Mouse (Mus musculus) MEL (cell line): Measurements from ENCODE around the gene Ror2. TPM values are rescaled to one million over a fixed set of nuclear protein-coding genes. Genes with fewer than 3 reads are reported as not detected.

ENCODE experiments used
- DNase-seq: peaks from one replicate; pipeline ENCODE4 v3.0.0; 2011; ENCODE audit warnings: low read depth, low spot score
- H3K27ac ChIP-seq: 2 replicates; pipeline ENCODE4 v1.5.1; 2012; ENCODE audit warnings: low read depth, mild to moderate bottlenecking, control low read depth, low read length, moderate library complexity; ENCODE audit not compliant: control insufficient read depth
- H3K27me3 ChIP-seq, 2 experiments: fragments of 150-350 bp in 1 of 2; sonication (generic) in 1 of 2; 2 replicates each; pipeline ENCODE4 v1.6.1; 2012; ENCODE audit warnings: low read length in 2 of 2, mild to moderate bottlenecking in 2 of 2, improper control_type of control experiment in 1 of 2, moderate library complexity in 1 of 2; ENCODE audit not compliant: insufficient read depth in 2 of 2, control insufficient read depth in 1 of 2
- H3K36me3 ChIP-seq, 2 experiments: 2 replicates each; pipeline ENCODE4 v1.6.1; 2012 to 2014; ENCODE audit warnings: low read length in 2 of 2, improper control_type of control experiment in 1 of 2, inconsistent platforms in 1 of 2, mild to moderate bottlenecking in 1 of 2; ENCODE audit not compliant: insufficient read depth in 2 of 2, control insufficient read depth in 1 of 2
- H3K4me1 ChIP-seq, 2 experiments: fragments of 150-350 bp in 1 of 2; sonication (generic) in 1 of 2; 2 replicates each; pipeline ENCODE4 v1.6.1; 2012; ENCODE audit warnings: low read length in 2 of 2, improper control_type of control experiment in 1 of 2, mild to moderate bottlenecking in 1 of 2; ENCODE audit not compliant: insufficient read depth in 2 of 2, control insufficient read depth in 1 of 2
- H3K4me3 ChIP-seq, 2 experiments: fragments of 150-350 bp in 1 of 2; sonication (generic) in 1 of 2; 2 replicates each; pipeline ENCODE4 v1.5.1; 2012; ENCODE audit warnings: low read depth in 2 of 2, low read length in 2 of 2, mild to moderate bottlenecking in 2 of 2, moderate library complexity in 2 of 2, control low read depth in 1 of 2, improper control_type of control experiment in 1 of 2; ENCODE audit not compliant: control insufficient read depth in 1 of 2, insufficient read depth in 1 of 2
- H3K79me2 ChIP-seq: 2 replicates; pipeline ENCODE4 v1.6.1; 2012; ENCODE audit warnings: mild to moderate bottlenecking, low read length, moderate library complexity; ENCODE audit not compliant: control insufficient read depth, poor library complexity, insufficient read depth
- H3K9ac ChIP-seq: 2 replicates; pipeline ENCODE4 v1.6.1; 2012; ENCODE audit warnings: low read depth, mild to moderate bottlenecking, control low read depth, low read length, moderate library complexity; ENCODE audit not compliant: control insufficient read depth, poor library complexity, severe bottlenecking
- H3K9me3 ChIP-seq: fragments of 150-350 bp; sonication (generic); replicated peaks from 2 replicates; pipeline ENCODE4 v1.6.1; 2012; ENCODE audit warnings: mild to moderate bottlenecking, low read length, improper control_type of control experiment, moderate library complexity; ENCODE audit not compliant: insufficient read depth
- CTCF ChIP-seq, 3 experiments: IDR thresholded peaks in 2 of 3; conservative IDR thresholded peaks in 1 of 3; 2 replicates each; pipeline ENCODE4 v1.5.1; 2011 to 2012; ENCODE audit warnings: low read length in 3 of 3, low read depth in 2 of 3, mild to moderate bottlenecking in 2 of 3, improper control_type of control experiment in 1 of 3, inconsistent platforms in 1 of 3, mixed read lengths in 1 of 3, moderate library complexity in 1 of 3; ENCODE audit not compliant: control insufficient read depth in 1 of 3, insufficient read depth in 1 of 3, poor library complexity in 1 of 3, severe bottlenecking in 1 of 3
- E2F4 ChIP-seq: IDR thresholded peaks from 2 replicates; pipeline ENCODE4 v1.6.1; 2011; ENCODE audit warnings: low read depth, low read length, improper control_type of control experiment, borderline replicate concordance
- EP300 ChIP-seq, 2 experiments: IDR thresholded peaks; 2 replicates each; pipeline ENCODE4 v1.6.1; 2011; ENCODE audit warnings: improper control_type of control experiment in 2 of 2, low read length in 2 of 2, low read depth in 1 of 2, mild to moderate bottlenecking in 1 of 2
- ETS1 ChIP-seq: IDR thresholded peaks from 2 replicates; pipeline ENCODE4 v1.6.1; 2012; ENCODE audit warnings: low read depth, mild to moderate bottlenecking, inconsistent platforms, low read length, improper control_type of control experiment, moderate library complexity
- GABPA ChIP-seq: IDR thresholded peaks from 2 replicates; pipeline ENCODE4 v1.6.1; 2012; ENCODE audit warnings: low read depth, mild to moderate bottlenecking, inconsistent platforms, low read length, improper control_type of control experiment, moderate library complexity
- HCFC1 ChIP-seq: IDR thresholded peaks from 2 replicates; pipeline ENCODE4 v1.6.1; 2012; ENCODE audit warnings: low read depth, mild to moderate bottlenecking, inconsistent platforms, low read length, improper control_type of control experiment, moderate library complexity
- JUND ChIP-seq: IDR thresholded peaks from 2 replicates; pipeline ENCODE4 v1.6.1; 2011; ENCODE audit warnings: low read depth, mild to moderate bottlenecking, improper control_type of control experiment, low read length
- KAT2A ChIP-seq: conservative IDR thresholded peaks from 2 replicates; pipeline ENCODE4 v1.6.1; 2012; ENCODE audit warnings: low read depth, low read length, improper control_type of control experiment, inconsistent platforms
- MAFK ChIP-seq: IDR thresholded peaks from 2 replicates; pipeline ENCODE4 v1.6.1; 2011; ENCODE audit warnings: low read depth, mild to moderate bottlenecking, low read length, improper control_type of control experiment, borderline replicate concordance
- MXI1 ChIP-seq: IDR thresholded peaks from 2 replicates; pipeline ENCODE4 v1.6.1; 2011; ENCODE audit warnings: mild to moderate bottlenecking, low read depth, low read length, improper control_type of control experiment
- MYB ChIP-seq: IDR thresholded peaks from 2 replicates; pipeline ENCODE4 v1.6.1; 2011; ENCODE audit warnings: mild to moderate bottlenecking, low read depth, low read length, improper control_type of control experiment
- MYC ChIP-seq: IDR thresholded peaks from 2 replicates; pipeline ENCODE4 v1.6.1; 2011; ENCODE audit warnings: low read depth, mild to moderate bottlenecking, low read length, improper control_type of control experiment, moderate library complexity
- NELFE ChIP-seq: IDR thresholded peaks from 2 replicates; pipeline ENCODE4 v1.6.1; 2011; ENCODE audit warnings: low read depth, low read length, improper control_type of control experiment
- NRF1 ChIP-seq: IDR thresholded peaks from 2 replicates; pipeline ENCODE4 v1.6.1; 2014; ENCODE audit warnings: low read depth, mild to moderate bottlenecking, inconsistent platforms, low read length, improper control_type of control experiment, moderate library complexity; ENCODE audit not compliant: poor library complexity, insufficient read depth, severe bottlenecking
- POLR2AphosphoS5 ChIP-seq: IDR thresholded peaks from 2 replicates; pipeline ENCODE4 v1.6.1; 2012; ENCODE audit warnings: low read depth, borderline replicate concordance, mild to moderate bottlenecking, inconsistent platforms, low read length, moderate library complexity, mixed read lengths
- SIN3A ChIP-seq: IDR thresholded peaks from 2 replicates; pipeline ENCODE4 v1.6.1; 2012; ENCODE audit warnings: low read length, improper control_type of control experiment, inconsistent platforms
- SMC3 ChIP-seq: IDR thresholded peaks from 2 replicates; pipeline ENCODE4 v1.6.1; 2011; ENCODE audit warnings: low read depth, low read length, improper control_type of control experiment
- TAL1 ChIP-seq: IDR thresholded peaks from 2 replicates; pipeline ENCODE4 v1.6.1; 2012; ENCODE audit warnings: mild to moderate bottlenecking, inconsistent platforms, low read length, moderate library complexity, mixed read lengths
- TCF12 ChIP-seq: IDR thresholded peaks from 2 replicates; pipeline ENCODE4 v1.6.1; 2014; ENCODE audit warnings: low read depth, mild to moderate bottlenecking, inconsistent platforms, low read length, improper control_type of control experiment, moderate library complexity
- UBTF ChIP-seq: IDR thresholded peaks from 2 replicates; pipeline ENCODE4 v1.6.1; 2012; ENCODE audit warnings: low read depth, mild to moderate bottlenecking, inconsistent platforms, low read length, improper control_type of control experiment, moderate library complexity, borderline replicate concordance; ENCODE audit not compliant: insufficient read depth
- USF1 ChIP-seq: IDR thresholded peaks from 2 replicates; pipeline ENCODE4 v1.6.1; 2014; ENCODE audit warnings: low read depth, mild to moderate bottlenecking, inconsistent platforms, low read length, improper control_type of control experiment, moderate library complexity
- USF2 ChIP-seq, 2 experiments: IDR thresholded peaks; 2 replicates each; pipeline ENCODE4 v1.6.1; 2011 to 2012; ENCODE audit warnings: improper control_type of control experiment in 2 of 2, low read length in 2 of 2, borderline replicate concordance in 1 of 2, inconsistent platforms in 1 of 2, low read depth in 1 of 2, mild to moderate bottlenecking in 1 of 2; ENCODE audit not compliant: insufficient read depth in 1 of 2
- ZMIZ1 ChIP-seq: IDR thresholded peaks from 2 replicates; pipeline ENCODE4 v1.6.1; 2012; ENCODE audit warnings: low read depth, mild to moderate bottlenecking, inconsistent platforms, low read length, improper control_type of control experiment, moderate library complexity
- ZNF384 ChIP-seq: IDR thresholded peaks from 2 replicates; pipeline ENCODE4 v1.6.1; 2012; ENCODE audit warnings: low read depth, mild to moderate bottlenecking, inconsistent platforms, low read length, improper control_type of control experiment
- polyA plus RNA-seq, 2 experiments: library from polyadenylated mRNA; stranded (reverse) in 1 of 2; unstranded in 1 of 2; fragments of >175 nt in 1 of 2; fragments of >200 nt in 1 of 2; gene quantifications; 2 replicates each; pipeline versions ENCODE4 v1.2.1 to v1.2.4; 2012; ENCODE audit warnings: low replicate concordance in 2 of 2, low read depth in 1 of 2; ENCODE audit not compliant: insufficient read length in 2 of 2, insufficient read depth in 1 of 2, missing spikeins in 1 of 2
- total RNA-seq: library from RNA; depleted of rRNA; stranded (reverse); fragments of 300-350 nt; gene quantifications from 2 replicates; pipeline ENCODE4 v1.2.3, GENCODE M21; 2012

The Ror2 gene
- total and polyA plus RNA-seq, 3 experiments = not detected

- TF ChIP-seq TCF12 (no peak), KAT2A (no peak), GABPA (no peak), ZMIZ1 (no peak), NELFE (no peak), MYB (no peak), UBTF (no peak), ETS1 (no peak), USF1 (no peak), NRF1 (no peak), CTCF (IDR thresholded peaks at IDR 0.05 in 2 of 3, conservative IDR thresholded peaks at IDR 0.05 in 1 of 3; ENCODE audit: control insufficient read depth in 1 of 3, insufficient read depth in 1 of 3, low read depth in 2 of 3, low read length in 3 of 3, poor library complexity in 1 of 3, severe bottlenecking in 1 of 3) (no peak), MXI1 (no peak), MAFK (no peak), HCFC1 (no peak), SIN3A (no peak), USF2 (IDR thresholded peaks at IDR 0.05; ENCODE audit: borderline replicate concordance in 1 of 2, insufficient read depth in 1 of 2, low read depth in 1 of 2, low read length in 2 of 2) (no peak), JUND (no peak), SMC3 (no peak), POLR2AphosphoS5 (no peak)
- Histone ChIP-seq H3K79me2 (no peaks in the 10 kb centered on the region), H3K27me3 (no peaks in the 10 kb centered on the region), H3K27ac (no peak overlapping the region), H3K4me3 (no peak overlapping the region), H3K9ac (no peak overlapping the region), H3K4me1 (no peaks in the 10 kb centered on the region), H3K36me3 (no peaks in the 10 kb centered on the region), H3K9me3 (no peaks in the 10 kb centered on the region)
- DNase-seq = no peak
These were observed 122.9 kb downstream of the Ror2 start for GRCm38 (mm10) chr13:53163060-53163459.

GRCm38 (mm10) chr13:53159501-53159900 is 126.4 kb downstream of the Ror2 start:
- H3K4me1 ChIP-seq = no peaks in the 10 kb centered on the region
- H3K27ac ChIP-seq = no peak overlapping the region
- no peaks in the 10 kb centered on the region for H3K79me2 ChIP-seq
- H3K9ac ChIP-seq = no peak overlapping the region
- TF ChIP-seq ZNF384 (no peak), JUND (no peak), EP300 (IDR thresholded peaks at IDR 0.05; ENCODE audit: low read depth in 1 of 2, low read length in 2 of 2) (no peak), TAL1 (no peak), TCF12 (no peak), MYB (no peak), NRF1 (no peak), POLR2AphosphoS5 (no peak), MXI1 (no peak), CTCF (IDR thresholded peaks at IDR 0.05 in 2 of 3, conservative IDR thresholded peaks at IDR 0.05 in 1 of 3; ENCODE audit: control insufficient read depth in 1 of 3, insufficient read depth in 1 of 3, low read depth in 2 of 3, low read length in 3 of 3, poor library complexity in 1 of 3, severe bottlenecking in 1 of 3) (no peak), MYC (no peak), ZMIZ1 (no peak), USF1 (no peak), E2F4 (no peak), NELFE (no peak), HCFC1 (no peak), USF2 (IDR thresholded peaks at IDR 0.05; ENCODE audit: borderline replicate concordance in 1 of 2, insufficient read depth in 1 of 2, low read depth in 1 of 2, low read length in 2 of 2) (no peak)
- no peaks in the 10 kb centered on the region for H3K27me3 ChIP-seq
- no peak for DNase-seq
- no peaks in the 10 kb centered on the region for H3K9me3 ChIP-seq
- no peak overlapping the region for H3K4me3 ChIP-seq
- no peaks in the 10 kb centered on the region for H3K36me3 ChIP-seq
